Mouse (Mus musculus) mesoderm, embryonic 11.5 days (tissue): ENCODE results near the gene Methig1.
A peak's percentile ranks its signal among the peaks of the same experiment; 100 is the strongest.
"Not testable (repeated sequence)": the region's sequence is repeated elsewhere in the genome, so short reads cannot be mapped to it uniquely, and the experiment has no call there.

Experiments
- DNase-seq: peaks from one replicate; pipeline ENCODE4 v3.0.0-alpha.2; 2012; ENCODE audit warnings: low read depth, low spot score

Methig1 gene

GRCm38 (mm10) chr15:100337847-100338246 is 15.1 kb upstream of the Methig1 start:
- peak; percentile 42 for DNase-seq

DNA sequence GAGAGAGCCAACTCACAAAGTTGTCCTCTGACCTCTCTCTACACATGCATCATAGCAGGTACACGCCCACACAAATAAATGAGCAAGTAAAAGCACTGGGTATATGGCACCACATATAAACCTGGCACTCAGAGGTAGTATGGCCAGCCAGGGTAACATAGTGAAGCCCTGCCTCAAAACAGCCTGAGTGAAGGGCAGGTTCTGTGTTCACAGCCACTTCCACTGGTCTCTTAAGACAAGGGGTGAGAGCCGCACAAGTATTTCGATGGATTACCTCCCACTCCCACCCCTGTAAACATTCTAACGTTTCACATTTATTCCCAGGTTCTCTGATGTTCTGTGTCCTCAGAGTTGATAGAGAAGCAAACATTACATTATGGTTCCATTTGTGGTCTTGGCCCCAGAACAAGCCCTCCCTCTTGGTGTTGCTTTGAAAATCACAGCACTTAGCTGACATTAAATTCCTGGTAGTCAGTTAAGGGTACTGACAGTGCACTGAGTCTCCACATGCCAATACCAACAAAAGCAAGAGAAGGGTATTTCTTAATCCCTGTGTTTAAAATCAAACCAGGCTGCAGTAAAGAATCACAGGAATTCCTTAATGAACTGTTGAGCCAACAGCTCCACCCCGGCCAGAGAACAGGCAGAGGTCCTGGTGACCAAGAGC is 11.5 kb upstream of the Methig1 start:
- not testable (repeated sequence) for DNase-seq

GRCm38 (mm10) chr15:100345484-100345883 is 7.5 kb upstream of the Methig1 start:
- DNase-seq: no peak

GRCm38 (mm10) chr15:100346761-100347160 is 6.2 kb upstream of the Methig1 start:
- no peak for DNase-seq

DNA sequence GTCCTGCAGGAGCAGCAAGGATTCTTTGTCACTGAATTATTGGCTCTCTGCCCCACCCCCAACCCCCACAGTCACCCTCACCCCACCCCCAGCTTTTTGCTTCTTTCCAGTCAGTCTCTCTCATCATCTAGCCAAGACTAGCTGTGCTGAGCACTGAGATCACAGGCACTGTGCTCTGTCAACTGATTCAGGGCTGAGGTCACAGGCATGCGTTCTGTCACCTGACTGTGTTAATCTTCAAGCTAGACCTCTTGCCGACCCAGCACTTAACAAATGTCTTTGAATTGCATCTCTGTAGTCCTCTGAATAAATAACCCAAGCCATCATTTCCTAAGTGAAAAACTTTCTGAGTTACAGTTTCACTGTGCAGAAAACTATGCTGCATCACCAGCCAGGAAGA is 3.5 kb upstream of the Methig1 start:
- DNase-seq: no peak

- DNase-seq: no peak
Measured at GRCm38 (mm10) chr15:100351501-100352060, 1.4 kb upstream of the Methig1 start.

DNA sequence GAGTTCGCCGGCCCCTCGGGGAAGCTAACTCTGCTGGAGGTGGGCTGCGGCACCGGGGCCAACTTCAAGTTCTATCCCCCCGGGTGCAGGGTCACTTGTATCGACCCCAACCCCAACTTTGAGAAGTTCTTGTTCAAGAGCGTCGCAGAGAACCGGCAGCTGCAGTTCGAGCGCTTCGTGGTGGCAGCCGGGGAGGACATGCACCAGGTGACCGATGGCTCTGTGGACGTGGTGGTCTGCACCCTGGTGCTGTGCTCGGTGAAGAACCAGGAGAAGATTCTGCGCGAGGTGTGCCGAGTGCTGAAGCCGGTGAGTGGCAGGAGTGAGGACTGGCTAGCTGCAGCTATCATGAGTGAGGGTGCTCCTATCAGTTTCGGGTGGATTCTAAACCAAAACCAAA is 450 bp downstream of the Methig1 start:
- not testable (repeated sequence) for DNase-seq

DNA sequence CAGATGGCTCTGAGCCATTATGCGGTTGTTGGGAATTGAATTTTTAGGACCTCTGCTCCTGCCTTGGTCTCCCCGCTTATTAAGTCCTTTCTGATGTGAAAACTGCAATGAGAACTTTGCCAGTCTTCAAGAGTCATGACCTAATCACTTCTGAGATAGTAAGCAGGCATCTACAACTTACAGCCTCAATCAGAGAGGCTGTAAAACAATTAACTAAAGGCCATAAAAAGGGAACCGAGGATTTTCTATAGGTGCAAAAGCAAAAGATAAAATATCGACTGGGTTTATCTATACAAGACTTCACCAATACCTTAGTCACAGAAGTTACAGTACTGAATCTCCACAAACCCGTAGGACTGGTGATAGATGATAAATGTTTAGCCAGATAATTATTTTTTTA is 2.9 kb downstream of the Methig1 start:
- DNase-seq: no peak

DNA sequence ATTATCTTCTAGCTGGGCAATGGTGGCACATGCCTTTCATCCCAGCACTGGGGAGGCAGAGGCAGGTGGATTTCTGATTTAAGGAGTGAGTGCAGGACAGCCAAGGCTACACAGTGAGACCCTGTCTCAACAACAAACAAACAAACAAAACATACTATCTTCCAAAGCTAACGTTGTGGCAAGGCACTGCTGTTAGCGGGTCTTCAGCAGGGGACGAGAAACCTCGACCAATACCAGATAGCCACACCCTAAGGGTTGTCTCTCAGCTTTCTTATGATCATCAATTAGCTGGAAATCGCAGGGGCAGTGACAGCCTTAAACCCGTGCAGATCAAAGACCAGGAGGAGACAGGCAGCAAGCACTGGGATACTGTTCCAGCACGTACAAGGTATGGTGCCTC is 11.3 kb downstream of the Methig1 start, which contains the start of gene Higd1c:
TSS of gene Higd1c (plus strand) at position 301 of the 400 bp plus-strand sequence.
- DNase-seq: no peak

DNA sequence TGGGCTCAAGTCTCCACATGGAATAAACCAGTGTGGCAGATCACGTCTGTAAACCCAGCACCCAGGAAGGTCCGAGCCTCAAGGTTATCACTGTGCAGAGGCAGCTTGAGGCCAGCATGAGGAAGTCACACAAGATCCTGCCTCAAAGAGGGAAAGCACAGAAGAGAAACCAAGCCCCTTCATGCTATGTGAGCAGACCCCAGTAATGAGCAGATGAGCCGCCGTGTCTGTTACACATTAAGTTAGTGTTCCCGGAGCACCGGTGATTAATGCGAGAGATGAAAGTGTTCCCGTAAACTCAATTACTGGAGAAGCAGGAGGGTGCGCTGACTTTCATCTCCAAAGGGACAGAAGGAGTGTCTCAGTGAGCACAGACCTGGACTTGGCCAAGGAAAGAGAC is 13.0 kb downstream of the Methig1 start:
- not testable (repeated sequence) for DNase-seq

- no peak for DNase-seq
Measured at GRCm38 (mm10) chr15:100367119-100367518, 14.2 kb downstream of the Methig1 start.

GRCm38 (mm10) chr15:100375066-100375465 is 22.1 kb downstream of the Methig1 start:
- DNase-seq: peak; percentile 57

DNA sequence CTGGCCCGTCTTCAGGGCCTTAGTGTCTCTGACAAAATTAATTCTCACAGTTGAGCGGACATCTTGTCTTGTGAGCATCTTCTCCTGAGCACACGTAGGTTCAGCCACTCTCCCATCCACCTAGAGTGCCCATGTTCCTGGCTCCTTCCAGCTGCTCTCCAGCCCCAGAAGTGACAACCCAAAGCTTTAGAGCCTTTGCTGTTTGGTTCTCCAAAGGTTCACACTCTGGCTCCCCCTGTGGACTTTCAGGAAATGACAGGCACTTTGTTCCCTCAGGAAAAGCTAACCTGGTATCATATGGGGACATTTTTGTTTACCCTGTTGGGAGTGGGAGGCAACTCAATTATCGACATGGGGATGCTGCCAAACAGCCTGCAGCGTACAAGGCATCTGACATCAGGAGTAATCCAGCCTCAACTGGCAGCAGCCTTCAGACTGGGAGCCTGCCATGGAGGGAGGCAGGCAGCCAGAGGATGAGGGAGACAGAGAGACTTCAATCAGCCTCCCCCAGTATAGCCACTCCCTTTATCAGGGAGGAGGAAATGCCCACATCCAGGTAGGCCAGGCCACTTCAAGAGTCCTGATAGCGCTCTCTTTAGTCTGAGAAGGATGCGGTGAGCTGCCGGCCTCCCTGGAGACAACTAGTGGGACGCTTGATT is 25.0 kb downstream of the Methig1 start:
- not testable (repeated sequence) for DNase-seq

- no peak for DNase-seq
Measured at GRCm38 (mm10) chr15:100379658-100380057, 26.7 kb downstream of the Methig1 start.

DNA sequence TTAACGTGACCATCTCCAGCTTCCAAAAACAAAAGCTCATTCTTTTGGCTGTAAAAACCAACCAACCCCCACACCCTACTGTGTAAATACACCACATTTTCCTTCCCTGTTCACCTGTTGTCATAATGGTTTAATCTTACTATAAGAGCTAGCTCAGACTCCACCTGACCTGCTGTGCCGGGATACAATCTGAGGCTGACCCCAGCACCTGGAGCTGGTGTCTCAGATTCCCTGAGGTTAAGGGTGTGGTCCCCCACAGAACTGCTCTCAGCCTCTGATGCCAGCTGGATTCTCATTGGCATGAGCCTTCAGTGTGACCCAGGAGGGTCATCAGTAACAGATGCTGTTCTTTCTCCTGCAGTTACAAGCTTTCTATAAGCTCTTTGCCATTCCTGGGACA is 27.2 kb downstream of the Methig1 start:
- no peak for DNase-seq

DNA sequence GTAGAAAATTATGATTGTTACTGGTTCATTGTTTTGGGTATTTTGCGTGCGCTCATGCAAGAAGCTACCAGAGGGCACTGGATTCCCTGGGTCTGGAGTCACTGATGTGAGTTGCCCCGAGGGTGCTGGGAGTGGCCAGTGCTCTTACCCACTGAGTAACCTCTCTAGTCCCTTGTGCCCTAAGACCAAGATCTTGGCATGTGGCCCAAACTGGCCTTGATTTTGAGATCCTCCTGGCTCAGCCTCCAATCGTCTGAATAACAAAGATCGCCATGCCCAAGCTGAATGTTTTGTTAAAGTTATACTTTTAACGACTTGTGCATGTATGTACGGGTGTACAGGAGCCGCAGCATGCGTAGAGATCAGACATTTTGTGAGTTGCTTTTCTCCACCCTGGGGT is 32.8 kb downstream of the Methig1 start:
- no peak for DNase-seq

DNA sequence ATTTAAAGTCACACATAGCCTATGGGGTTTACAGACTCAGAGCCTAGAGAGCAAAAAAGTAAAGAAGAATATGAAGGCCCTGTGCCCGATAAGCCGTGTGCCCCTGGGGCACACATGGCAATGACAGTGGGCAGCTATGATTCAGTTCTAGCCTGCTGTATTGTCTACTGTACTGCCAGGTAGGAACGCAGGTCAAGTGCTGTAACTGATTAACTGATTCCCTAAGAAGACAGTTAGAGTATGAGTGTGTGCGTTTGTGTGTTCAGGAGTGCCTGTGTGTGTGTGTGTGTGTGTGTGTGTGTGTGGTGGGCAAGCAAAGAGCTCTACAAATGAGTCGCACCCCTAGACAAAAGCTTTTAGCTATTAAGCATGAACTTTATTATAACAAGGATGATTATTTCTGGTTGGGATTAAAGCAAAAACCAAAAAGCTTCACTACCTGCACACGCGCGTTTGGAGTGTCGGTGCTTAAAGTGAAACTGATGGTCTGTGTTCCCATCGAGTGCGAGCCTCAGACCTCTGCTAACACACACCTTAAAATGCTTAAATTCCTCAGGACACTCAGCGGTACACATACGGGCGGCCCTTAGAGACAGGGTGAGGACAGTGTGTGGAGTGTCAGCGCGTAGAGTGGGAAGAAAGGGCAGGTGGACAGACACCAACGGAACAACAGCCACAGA is 34.7 kb downstream of the Methig1 start:
- DNase-seq: no peak

DNA sequence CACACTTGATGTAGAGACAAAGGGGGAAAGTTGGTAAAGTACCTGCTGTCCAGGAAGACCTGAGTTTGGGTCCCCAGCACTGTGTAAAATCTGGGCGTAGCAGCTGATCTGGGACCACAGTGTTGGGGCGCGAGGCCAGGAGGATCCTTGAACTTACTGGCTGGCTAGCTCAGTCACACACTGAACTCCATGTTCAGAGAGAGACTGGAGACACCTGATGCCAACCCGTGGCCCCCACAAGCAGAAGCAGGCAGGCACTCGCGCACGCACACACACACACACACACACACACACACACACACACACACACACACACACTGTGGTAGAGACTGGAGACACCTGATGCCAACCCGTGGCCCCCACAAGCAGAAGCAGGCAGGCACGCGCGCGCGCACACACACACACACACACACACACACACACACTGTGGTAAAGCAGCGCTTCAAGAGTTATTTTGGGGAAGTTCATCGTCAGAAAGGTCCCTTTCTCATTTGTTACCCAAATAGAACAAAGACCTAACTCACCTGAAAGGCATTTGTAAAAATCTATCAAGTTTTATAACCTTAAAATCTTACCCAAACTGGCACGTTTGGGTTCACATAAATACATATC is 35.4 kb downstream of the Methig1 start:
- DNase-seq: no peak

- DNase-seq: no peak
Measured at GRCm38 (mm10) chr15:100388886-100389285, 35.9 kb downstream of the Methig1 start.

GRCm38 (mm10) chr15:100391066-100391465 is 38.1 kb downstream of the Methig1 start:
- DNase-seq: no peak

- no peak for DNase-seq
Measured at GRCm38 (mm10) chr15:100391599-100391998, 38.6 kb downstream of the Methig1 start.

DNA sequence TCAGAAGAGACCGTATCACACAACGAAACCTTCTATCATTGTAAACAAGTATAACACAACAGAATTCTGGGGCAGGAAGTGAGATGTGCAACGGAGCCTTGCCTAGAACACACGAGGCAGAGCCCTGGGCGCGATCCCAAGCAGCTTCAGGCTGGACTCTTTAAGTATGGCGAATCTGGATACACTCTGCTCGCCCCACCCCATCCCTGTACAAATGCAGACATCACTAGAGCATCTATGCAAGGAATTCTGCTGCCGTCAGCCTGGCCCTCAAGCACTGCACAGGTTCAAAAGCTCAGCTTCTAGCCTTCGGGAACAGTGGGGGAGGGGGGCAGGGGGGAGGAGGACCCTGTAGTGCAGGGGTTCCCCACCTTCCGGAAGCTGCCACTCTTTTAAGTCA is 40.1 kb downstream of the Methig1 start:
- no peak for DNase-seq
